Mouse (Mus musculus) large intestine, adult 2 months (tissue): Measurements from ENCODE around the gene Zscan2. TPM values are rescaled to one million over a fixed set of nuclear protein-coding genes. Genes with fewer than 3 reads are reported as not detected.
A peak's percentile ranks its signal among the peaks of the same experiment; 100 is the strongest.
"Not testable (repeated sequence)": the region's sequence is repeated elsewhere in the genome, so short reads cannot be mapped to it uniquely, and the experiment has no call there.

ENCODE experiments used
- DNase-seq: peaks from one replicate; pipeline ENCODE4 v3.0.0-alpha.2; 2012; ENCODE audit warnings: low read depth, low spot score
- WGBS: fragments of 180-500 bp; shearing (Covaris S2); methylation state at CpG from one replicate; pipeline ENCODE4 v1.1.7; 2018; 5-methylcytosine and 5-hydroxymethylcytosine counted together
- polyA plus RNA-seq: library from polyadenylated mRNA; depleted of rRNA; stranded (reverse); fragments of >200 nt; gene quantifications from 2 replicates; pipeline ENCODE4 v1.2.3, GENCODE M21; 2012; rRNA removed

Gene Zscan2
- polyA plus RNA-seq, result 1.3 and 1.9 TPM in 2 replicates

DNA sequence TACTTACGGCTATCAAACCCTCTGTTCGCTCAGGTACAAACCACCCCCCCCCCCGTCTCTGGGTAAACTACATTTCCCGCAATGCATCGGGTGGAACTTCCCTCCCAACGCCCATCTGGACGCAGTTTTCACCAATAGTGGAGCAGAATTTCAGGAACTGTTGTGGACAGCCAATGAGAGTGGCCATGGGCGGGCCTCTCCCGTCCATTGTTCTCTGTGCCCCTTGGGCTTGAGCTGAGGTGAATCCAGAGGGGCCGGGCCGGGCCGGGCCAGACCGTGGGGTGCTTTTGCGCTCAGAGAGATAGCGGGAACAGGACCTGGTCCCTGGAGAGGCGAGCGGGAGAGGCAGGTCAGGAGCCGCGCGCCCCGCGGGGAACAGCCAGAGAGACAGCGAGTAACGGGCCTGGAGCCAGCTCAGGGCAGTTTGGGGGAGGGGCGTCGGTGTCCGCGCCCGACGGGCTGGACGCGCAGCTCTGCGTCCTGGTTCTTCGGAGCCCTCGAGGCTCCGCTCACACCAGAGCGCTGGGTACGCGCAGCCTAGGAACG lies at the start of gene Zscan2:
TSS of gene Zscan2 (plus strand) at position 192 of the 546 bp plus-strand sequence.
- peak; percentile 89 for DNase-seq
- WGBS, result under 1% methylated on average over 40 of the region's 40 CpGs

DNA sequence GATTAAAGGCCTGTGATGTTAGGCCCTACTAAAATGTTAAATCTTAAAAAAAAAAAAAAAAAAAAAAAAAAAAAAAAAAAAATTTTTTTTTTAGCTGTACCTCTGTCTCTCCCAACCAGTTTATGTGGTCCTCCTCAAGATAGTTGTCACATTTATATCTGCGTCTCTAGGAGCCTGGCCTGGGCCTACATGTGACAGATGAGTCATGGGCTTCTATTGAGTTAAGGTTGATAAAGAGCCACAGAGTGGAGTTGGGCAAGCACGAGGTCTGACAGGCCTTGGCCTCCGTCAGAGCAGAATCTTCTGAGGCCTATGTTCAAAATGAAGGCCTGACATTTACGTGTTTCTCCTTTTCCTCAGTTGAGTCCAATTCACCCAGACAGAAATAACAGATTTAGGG lies 47.3 kb upstream of the Zscan2 start:
- DNase-seq, result no peak
- 94% methylated on average over 4 of the region's 4 CpGs for WGBS

DNA sequence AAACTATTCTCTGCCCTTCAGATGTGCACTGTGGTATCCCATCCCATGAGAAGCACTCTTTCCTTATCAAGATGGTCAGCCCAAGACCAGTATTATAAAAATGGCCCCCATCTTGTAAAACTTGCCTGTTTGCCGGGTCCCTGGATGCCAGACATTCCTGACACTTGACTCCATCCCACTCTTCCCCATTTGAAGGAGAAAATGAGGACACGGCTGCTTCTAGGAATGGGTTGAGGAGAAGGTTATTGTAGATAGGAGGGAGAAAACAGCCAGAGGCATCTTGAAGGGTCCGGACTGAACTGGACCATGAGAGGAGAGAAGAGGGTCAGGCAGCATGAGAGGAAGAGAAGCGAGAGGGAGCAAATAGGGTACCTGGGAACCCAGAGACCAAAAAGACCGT lies 44.1 kb upstream of the Zscan2 start:
- 75% methylated on average over 5 of the region's 5 CpGs for WGBS
- DNase-seq, result no peak

DNA sequence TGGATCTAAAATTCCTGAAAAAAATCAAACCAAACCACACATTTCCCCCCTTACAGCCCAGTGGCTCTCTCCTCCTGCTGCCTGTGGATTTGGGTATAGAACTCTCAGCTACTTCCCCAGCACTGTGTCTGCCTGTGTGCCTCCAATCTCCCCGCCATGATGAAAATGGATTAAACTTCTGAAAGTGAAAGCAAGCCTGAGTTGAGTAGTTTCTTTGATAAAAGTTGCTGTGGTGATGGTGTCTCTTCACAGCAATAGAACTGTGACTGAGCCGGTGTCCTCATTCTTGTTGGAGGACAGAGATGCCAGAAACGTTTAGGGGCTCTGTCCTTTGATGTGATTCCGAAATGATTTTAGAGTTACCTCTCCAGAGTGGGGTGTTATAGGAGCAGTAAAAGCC lies 39.9 kb upstream of the Zscan2 start:
- 76% methylated on average over 4 of the region's 4 CpGs for WGBS
- DNase-seq, result no peak

DNA sequence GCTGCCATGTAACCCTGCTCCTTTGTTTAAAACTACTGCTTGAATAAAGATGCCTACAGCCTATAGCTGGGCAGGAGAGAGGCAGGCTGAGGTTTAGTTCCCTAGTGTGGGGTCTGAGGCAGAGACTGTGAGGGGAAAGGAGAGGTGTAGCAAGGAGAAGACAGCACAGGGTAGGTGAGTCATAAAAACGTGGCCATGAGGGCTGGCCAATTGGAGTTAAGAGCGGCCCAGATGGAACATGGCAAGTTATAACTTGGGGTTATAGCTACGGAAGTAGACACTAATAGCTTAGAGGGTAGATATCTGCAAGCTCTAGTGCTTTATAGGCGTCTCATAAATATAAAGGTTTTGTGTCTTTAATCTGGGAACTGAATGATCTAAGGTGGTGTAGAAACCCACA lies 37.5 kb upstream of the Zscan2 start:
- DNase-seq, result no peak
- WGBS, result 35% methylated on average over 4 of the region's 4 CpGs

DNA sequence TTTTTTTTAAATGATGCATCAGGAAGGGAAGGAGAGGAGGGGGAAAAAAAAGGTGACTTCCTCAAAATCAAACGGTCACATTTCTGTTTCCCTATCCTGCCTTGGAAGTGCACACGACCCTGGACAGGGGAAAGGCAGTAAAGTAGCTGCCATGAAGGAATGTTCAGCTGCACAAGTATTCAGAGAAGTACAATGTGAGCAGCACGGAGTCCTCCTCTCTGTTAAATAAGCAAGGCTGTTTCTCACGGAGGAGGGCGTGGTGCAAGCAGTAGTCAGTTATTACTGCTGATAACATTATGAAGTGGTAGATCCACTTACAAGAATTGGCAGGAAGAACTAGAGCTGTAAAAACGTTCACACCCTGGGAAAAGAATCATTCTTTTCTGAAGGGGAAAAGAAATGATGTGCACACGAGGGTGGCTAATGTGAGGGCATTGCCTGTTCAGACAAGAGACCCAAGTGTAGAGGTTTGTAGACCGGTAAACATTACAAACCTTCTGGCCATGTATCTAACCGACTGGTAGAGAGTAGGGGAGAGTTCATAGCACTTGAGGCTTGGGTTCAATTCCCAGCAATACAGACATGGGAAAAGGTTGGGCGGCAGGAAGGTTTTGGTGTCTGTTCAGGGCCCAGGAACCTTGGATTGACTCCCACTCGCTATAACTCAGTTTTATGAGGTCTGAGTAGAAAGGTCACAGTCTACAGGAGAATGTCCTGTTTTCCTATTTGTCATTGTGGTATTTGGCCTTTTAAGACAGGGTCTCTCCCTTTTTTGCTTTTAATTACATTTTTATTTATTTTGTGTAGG lies 36.6 kb upstream of the Zscan2 start:
- DNase-seq, result peak; percentile 81
- 14% methylated on average over 11 of the region's 11 CpGs for WGBS

DNA sequence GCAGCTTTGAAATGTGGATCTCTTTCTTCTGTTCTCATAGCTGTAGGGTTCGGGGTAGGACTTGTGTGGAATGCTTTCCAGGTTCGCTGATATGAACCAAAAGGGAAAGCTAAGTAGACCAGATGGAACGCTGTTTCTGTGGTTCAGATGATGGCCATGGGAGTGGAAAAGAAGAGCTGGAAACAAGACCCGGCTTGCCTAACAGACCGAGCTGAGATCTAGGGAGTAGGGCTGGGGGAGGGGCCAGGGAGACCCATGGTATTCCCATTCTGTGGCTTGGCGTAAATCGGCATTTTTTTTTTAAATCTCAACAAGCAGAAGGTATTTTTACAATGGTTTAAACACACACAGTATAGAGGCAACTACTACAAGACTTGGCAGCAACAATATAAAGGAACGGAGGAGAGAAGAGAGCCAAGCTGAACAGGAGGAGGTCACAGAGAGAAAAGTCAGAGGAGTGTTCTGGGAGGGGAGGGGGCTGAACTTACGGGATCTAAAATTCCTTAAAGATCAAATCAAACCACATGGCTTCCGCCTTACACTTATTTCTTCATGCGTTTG lies 34.8 kb upstream of the Zscan2 start, which contains the start of gene Iqgap1:
TSS of gene Iqgap1 (minus strand) at position 132 of the 561 bp plus-strand sequence.
- no peak for DNase-seq
- WGBS, result 45% methylated on average over 11 of the region's 11 CpGs

DNA sequence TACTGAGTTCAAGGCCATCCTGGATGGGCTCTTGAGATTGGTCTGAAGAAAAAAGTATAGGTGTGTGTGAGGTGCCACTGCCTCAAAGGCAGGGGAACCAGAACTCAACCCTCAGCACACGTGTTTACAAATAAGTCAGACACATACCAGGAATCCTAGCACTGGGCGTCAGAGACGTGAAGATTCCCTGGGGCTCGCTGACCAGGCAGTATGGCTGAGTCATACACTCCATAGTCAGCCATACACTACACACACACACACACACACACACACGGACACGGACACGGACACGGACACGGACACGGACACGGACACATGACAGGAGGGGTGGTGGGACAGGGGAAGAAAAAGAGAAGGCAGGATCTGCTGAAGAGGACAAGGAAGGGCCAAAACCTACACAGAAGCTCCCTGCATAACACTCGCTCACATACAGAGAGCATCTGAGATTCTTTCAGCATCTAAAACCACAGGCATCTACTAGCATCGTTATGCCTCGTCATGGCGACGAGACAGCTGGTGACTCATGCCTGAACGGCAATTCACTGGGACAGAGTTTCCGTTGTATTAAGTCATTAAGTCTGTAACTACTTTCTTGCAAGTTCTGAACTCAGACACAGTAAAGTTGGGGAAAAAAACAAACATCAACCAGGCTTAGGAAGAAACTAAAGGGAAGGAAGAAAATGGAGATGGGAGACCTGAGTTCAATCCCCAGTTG lies 32.4 kb upstream of the Zscan2 start:
- DNase-seq, result no peak

DNA sequence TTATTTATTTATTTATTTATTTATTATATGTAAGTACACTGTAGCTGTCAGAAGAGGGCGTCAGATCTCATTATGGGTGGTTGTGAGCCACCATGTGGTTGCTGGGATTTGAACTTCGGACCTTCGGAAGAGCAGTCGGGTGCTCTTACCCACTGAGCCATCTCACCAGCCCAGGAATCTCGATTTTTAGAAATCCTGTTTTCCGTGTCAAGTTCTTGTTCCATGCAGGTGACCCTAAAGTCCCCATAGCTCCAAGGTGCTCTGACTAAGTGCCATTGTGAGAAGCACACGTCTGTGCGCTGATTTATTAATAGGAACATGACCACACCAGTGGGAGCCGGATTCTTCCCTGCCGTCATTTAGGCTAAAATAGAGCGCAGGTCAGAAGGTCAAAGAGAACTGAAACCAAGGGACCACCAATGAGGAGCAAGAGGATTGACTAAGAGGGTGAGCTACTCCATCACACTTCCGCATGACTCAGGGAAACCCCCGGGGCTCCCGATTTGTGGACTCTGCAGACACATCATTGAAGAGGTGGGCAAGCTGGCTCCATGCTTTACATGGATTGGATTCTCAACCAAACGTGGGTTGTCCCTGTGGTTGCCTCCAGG lies 30.4 kb upstream of the Zscan2 start:
- no peak for DNase-seq
- WGBS, result 82% methylated on average over 15 of the region's 15 CpGs

More for the DNA sequence above, 32.4 kb upstream of the Zscan2 start:
- WGBS, result 55% methylated on average over 18 of the region's 18 CpGs

DNA sequence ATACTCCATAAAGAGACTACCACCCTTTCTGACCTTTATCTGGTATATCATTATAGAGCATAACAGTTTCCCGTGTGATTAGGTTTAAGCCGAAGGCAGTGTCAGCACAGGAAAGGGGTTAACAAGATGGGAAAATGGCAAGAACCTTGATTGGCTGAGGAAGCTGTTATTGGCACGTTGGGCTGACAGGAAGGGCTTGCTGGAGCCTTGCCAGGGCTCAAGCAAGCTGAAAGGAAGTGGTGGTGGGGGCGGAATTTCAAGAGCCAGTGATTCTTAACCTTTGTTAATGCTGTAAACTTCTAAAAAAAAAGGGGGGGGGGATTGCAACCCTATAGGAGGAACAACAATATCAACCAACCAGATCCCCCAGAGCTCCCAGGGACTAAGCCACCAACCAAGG lies 28.5 kb upstream of the Zscan2 start:
- DNase-seq, result no peak

DNA sequence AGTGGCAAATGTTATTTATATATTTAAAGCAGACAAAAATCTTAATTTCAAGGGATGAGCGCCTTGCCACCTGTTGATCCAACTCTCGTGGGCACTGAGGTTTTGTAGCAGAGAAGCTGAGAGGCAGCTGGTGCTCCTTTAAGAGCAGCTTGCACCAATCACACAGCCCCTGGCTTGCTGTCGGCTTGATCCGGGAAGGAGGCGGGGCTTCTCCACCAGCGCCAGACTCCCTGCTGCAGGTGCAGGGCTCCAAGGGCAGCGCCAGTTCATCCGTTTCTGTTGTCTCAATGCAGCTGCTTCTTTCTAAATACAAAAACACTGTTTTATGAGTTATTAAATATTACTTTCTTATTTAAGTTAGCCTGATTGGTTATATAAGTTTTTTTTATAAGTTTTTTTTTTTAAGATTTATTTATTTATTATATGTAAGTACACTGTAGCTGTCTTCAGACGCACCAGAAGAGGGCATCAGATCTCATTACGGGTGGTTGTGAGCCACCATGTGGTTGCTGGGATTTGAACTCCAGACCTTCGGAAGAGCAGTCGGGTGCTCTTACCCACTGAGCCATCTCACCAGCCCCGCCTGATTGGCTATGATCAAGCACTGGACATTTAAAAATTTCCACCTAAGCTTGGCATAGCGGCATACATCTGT lies 27.6 kb upstream of the Zscan2 start:
- 10% methylated on average over 14 of the region's 14 CpGs for WGBS
- not testable (repeated sequence) for DNase-seq

More for the DNA sequence above, 28.5 kb upstream of the Zscan2 start:
- WGBS, result 21% methylated on average over 4 of the region's 4 CpGs

DNA sequence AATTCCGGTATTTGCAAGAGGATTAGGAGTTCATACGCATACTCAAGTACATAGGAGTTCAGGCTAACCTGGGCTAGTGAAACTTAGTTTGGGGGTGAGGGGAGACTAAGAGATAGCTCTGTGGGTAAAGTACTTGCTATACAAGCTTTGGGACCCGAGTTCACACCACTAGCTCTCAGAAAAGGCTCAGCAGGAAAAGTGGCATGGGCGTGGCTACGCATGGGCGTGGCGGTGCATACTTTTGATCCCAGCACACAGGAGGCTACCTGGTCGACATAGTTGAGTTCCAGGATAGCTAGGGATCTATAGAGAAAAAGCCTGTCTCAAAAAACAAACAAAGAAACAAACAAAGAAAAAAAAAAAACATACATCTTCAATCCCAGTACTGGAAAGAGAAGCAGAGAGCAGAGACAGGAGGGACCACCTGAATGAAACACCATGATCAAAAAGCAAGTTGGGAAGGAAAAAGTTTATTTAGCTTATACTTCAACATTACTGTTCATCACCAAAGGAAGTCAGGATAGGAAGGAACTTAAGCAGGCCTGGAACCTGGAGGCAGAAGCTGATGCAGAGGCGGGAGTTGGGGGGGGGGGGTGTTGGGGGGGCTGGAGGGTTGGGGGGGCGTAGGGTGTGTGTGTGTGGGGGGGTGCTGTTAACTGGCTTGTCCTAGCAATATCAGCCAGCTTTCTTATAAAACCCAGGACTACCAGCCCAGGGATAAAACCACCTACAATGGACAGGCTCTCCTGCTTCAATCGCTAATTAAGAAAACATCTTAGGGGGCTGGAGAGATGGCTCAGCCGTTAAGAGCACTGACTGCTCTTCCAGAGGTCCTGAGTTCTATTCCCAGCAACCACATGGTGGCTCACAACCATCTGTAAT lies 26.8 kb upstream of the Zscan2 start:
- WGBS, result 34% methylated on average over 12 of the region's 12 CpGs

DNA sequence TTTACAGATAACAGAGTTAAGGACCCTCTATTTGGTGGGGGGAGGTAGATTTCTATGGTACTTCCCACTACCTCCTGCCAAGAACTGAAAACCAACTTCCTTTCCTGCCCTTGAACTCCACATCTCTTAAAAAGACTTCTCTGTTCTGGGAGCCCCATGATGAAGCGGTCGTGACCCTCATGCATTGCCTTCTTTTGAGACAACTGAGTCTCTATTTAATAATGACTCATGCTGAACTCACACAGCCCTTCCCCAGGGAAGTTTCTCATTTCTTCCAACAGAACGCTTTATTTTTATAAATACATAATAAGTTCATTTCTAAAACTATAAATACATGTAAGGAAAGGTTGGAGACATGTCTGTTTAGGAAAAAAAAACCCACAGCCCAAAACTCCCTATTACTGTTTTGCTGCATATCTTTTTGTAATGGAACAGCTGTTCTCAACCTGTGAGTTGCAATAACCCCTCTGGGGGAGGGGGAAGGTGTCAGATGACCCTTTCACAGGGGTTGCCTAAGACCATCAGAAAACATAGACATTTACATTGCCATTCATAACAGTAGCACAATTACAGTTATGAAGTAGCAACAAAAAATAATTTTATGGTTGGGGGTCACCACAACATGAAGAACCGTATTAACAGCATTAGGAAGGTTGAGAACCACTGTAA lies 24.6 kb upstream of the Zscan2 start:
- no peak for DNase-seq
- WGBS, result 76% methylated on average over 4 of the region's 4 CpGs

More for the DNA sequence above, 26.8 kb upstream of the Zscan2 start:
- no peak for DNase-seq

DNA sequence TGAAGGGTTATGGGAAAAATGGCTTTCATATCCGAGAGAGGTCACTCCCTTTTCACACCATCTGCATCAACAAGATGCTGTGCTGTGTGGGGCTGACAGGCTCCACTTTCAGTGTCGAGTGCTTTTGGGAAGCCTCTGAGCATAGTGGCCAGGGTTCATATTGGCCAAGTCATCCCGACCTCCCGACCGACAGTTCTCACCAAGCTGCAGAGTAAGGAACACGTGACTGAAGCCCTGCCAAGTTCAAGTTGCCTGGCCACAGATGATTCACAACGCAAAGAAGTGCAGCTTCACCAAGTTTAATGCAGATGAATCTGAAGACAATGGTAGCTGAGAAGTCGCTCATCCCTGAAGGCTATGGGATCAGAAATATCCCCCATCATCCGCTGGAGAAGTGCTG lies 23.0 kb upstream of the Zscan2 start:
- no peak for DNase-seq
- 59% methylated on average over 9 of the region's 9 CpGs for WGBS

DNA sequence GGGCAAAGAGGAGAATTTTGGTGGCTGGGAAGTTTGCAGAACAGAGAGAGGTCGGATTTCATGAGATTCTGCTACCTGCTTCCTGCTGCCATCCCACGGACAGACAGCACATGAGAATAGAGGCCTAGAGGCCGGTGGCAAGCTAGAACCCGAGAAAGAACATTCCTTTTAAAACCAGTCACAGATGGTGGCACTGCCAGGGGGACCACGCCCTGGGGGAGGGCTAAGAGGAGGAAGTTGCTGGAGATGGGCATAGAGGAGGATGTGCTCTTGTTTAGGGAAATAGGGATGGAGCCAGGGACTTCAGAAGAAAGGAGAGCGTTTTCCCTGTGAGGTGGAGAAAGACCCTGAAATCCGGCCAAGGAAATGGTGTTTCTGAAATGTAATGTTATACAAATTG lies 22.5 kb upstream of the Zscan2 start:
- WGBS, result 40% methylated on average over 7 of the region's 7 CpGs
- DNase-seq, result no peak

DNA sequence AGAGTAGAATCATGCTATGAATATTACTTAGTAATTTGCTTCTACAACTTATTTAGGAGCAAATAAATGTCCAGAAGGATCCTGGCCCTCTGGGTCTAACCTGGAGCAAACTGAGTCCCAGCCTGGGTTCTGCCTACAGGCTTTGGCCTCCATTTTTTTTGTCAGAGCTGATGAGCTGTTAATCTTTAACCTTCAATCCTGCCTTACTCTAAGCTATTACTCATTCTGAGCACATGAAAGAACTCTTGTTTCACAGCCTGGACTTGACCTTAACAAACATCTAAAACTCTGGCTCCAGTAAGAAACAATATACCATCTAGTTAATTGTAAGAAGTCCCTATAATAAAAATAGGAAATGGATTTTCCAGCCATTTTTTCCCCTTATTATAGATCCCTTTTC lies 21.0 kb upstream of the Zscan2 start:
- DNase-seq, result no peak

DNA sequence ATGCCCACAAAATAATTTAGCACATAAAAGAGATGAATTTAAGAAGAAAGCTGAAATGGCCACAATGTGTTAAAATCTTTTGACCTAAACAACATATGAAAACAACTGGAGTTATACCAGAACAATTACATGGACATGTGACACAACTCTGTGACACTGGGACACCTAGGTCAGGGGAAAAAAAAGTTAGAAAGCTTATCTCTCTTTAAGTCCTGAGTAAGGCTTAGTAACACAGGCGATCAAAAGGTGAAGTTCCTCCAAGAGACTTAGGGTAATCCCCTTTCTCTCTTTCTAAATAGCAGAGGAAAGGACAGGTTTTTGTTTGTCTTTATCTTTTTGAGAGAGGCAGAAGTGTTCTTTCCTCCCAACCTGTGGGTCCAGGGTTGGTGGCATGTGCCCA lies 20.5 kb upstream of the Zscan2 start:
- DNase-seq, result no peak
- 30% methylated on average over 1 of the region's 1 CpGs for WGBS

DNA sequence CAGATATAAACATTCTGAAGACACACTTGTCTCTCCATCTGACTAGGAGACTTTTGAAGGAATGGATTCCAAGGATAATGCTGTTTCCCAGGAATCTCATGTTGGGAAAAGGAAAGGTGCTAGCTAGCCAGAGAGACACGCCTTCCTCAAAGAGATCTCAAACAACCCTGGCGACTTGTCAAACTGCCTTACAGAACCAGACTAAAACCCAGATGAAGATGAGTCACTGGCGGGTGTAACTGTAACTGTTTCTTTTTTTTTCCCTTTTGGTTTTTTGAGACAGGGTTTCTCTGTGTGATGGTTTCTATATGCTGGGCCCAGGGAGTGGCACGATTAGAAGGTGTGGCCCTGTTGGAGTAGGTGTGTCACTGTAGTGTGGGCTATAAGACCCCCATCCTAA lies 19.8 kb upstream of the Zscan2 start:
- WGBS, result 18% methylated on average over 4 of the region's 4 CpGs
- no peak for DNase-seq
